Mouse (Mus musculus) heart, adult 2 months (tissue): ENCODE measurements around the gene Gm38392. TPM values are rescaled to one million over a fixed set of nuclear protein-coding genes. Genes with fewer than 3 reads are reported as not detected.

Experiments
- DNase-seq, 2 experiments: peaks; one replicate each; pipeline ENCODE4 v3.0.0; 2021
- H3K27ac ChIP-seq: fragments of 200-600 bp; 2 replicates; pipeline ENCODE4 v1.8.1; 2022
- H3K27me3 ChIP-seq: fragments of 200-500 bp; 2 replicates; pipeline ENCODE4 v1.6.1; 2012; ENCODE audit warnings: mild to moderate bottlenecking, low read length, inconsistent platforms, mixed read lengths; ENCODE audit not compliant: control insufficient read depth, insufficient read depth
- H3K36me3 ChIP-seq: fragments of 200-500 bp; 2 replicates; pipeline ENCODE4 v1.6.1; 2012; ENCODE audit warnings: low read length, inconsistent platforms; ENCODE audit not compliant: control insufficient read depth, insufficient read depth
- H3K4me1 ChIP-seq: fragments of 200-500 bp; 2 replicates; pipeline ENCODE4 v1.6.1; 2011; ENCODE audit warnings: low read length; ENCODE audit not compliant: control insufficient read depth, insufficient read depth
- H3K4me3 ChIP-seq: fragments of 200-600 bp; 2 replicates; pipeline ENCODE4 v1.8.1; 2022
- H3K79me2 ChIP-seq: fragments of 200-500 bp; replicated peaks from 2 replicates; pipeline ENCODE4 v1.6.1; 2012; ENCODE audit warnings: mild to moderate bottlenecking, inconsistent platforms, low read length, moderate library complexity, mixed read lengths; ENCODE audit not compliant: control insufficient read depth, insufficient read depth
- H3K9ac ChIP-seq: fragments of 200-500 bp; 2 replicates; pipeline ENCODE4 v1.6.1; 2012; ENCODE audit warnings: low read depth, mild to moderate bottlenecking, control low read depth, inconsistent platforms, low read length, mixed read lengths
- CTCF ChIP-seq: fragments of 200-600 bp; IDR thresholded peaks from 2 replicates; pipeline ENCODE4 v1.8.1; 2022; ENCODE audit warnings: antibody characterized with exemption, mild to moderate bottlenecking, moderate library complexity
- EP300 ChIP-seq: fragments of 200-500 bp; IDR thresholded peaks from 2 replicates; pipeline ENCODE4 v1.6.1; 2011; ENCODE audit warnings: low read depth, low read length, control low read depth; ENCODE audit not compliant: insufficient read depth
- POLR2A ChIP-seq: fragments of 200-500 bp; IDR thresholded peaks from 2 replicates; pipeline ENCODE4 v1.6.1; 2011; ENCODE audit warnings: mild to moderate bottlenecking, low read depth, low read length, control low read depth; ENCODE audit not compliant: insufficient read depth
- WGBS: fragments of 180-500 bp; shearing (Covaris S2); methylation state at CpG from one replicate; pipeline ENCODE4 v1.1.7; 2018; 5-methylcytosine and 5-hydroxymethylcytosine counted together
- intact Hi-C: fragments of 180-260 bp; cut with DNase I; formaldehyde crosslinking; loops from one replicate; pipeline ENCODE4 v1.15.1; 2025
- polyA plus RNA-seq: library from polyadenylated mRNA; depleted of rRNA; stranded (reverse); fragments of >200 nt; gene quantifications from 2 replicates; pipeline ENCODE4 v1.2.3, GENCODE M21; 2012
- total RNA-seq, 2 experiments: library from RNA; stranded (reverse); gene quantifications; 2 replicates each; pipeline ENCODE4 v1.2.3; 2021

Gene Gm38392
- total and polyA plus RNA-seq, 3 experiments, result 0.26 to 0.27 TPM; not detected in 1

GRCm38 (mm10) chr3:88228906-88229305 is 58.1 kb downstream of the Gm38392 start:
- intact Hi-C loops, result no loop called here
- TF ChIP-seq POLR2A, result no peak
- TF ChIP-seq CTCF, result no peak
- no peak for TF ChIP-seq EP300
- DNase-seq, result peak in 1 of 2 experiments; percentile 41

GRCm38 (mm10) chr3:88227976-88228375 is 59.0 kb downstream of the Gm38392 start:
- no peak overlapping the region for H3K27ac ChIP-seq
- no peak for TF ChIP-seq CTCF
- no peak for TF ChIP-seq EP300
- H3K79me2 ChIP-seq, result no peaks in the 10 kb centered on the region
- 70% methylated on average over 6 of the region's 6 CpGs for WGBS
- intact Hi-C loops, result no loop called here
- H3K27me3 ChIP-seq, result no peaks in the 10 kb centered on the region
- no peaks in the 10 kb centered on the region for H3K4me1 ChIP-seq
- H3K36me3 ChIP-seq, result no peaks in the 10 kb centered on the region
- DNase-seq, result no peak
- H3K9ac ChIP-seq, result no peak overlapping the region
- no peak overlapping the region for H3K4me3 ChIP-seq

More at GRCm38 (mm10) chr3:88228906-88229305, 58.1 kb downstream of the Gm38392 start:
- Histone ChIP-seq H3K27ac (no peak overlapping the region), H3K79me2 (no peaks in the 10 kb centered on the region), H3K4me3 (no peak overlapping the region), H3K27me3 (no peaks in the 10 kb centered on the region), H3K4me1 (no peaks in the 10 kb centered on the region), H3K9ac (no peak overlapping the region), H3K36me3 (no peaks in the 10 kb centered on the region)
- 27% methylated on average over 4 of the region's 4 CpGs for WGBS

GRCm38 (mm10) chr3:88227260-88227659 is 59.8 kb downstream of the Gm38392 start:
- Histone ChIP-seq H3K4me3 (no peak overlapping the region), H3K27ac (no peak overlapping the region), H3K9ac (no peak overlapping the region), H3K4me1 (no peaks in the 10 kb centered on the region), H3K79me2 (no peaks in the 10 kb centered on the region), H3K27me3 (no peaks in the 10 kb centered on the region), H3K36me3 (no peaks in the 10 kb centered on the region)
- 46% methylated on average over 4 of the region's 4 CpGs for WGBS
- DNase-seq, result no peak
- TF ChIP-seq POLR2A (no peak), EP300 (no peak), CTCF (no peak)
- intact Hi-C loops, result no loop called here

- no peaks in the 10 kb centered on the region for H3K27me3 ChIP-seq
- H3K9ac ChIP-seq, result no peak overlapping the region
- intact Hi-C loops, result no loop called here
- H3K4me3 ChIP-seq, result no peak overlapping the region
- no peak overlapping the region for H3K27ac ChIP-seq
- no peak for DNase-seq
- no peaks in the 10 kb centered on the region for H3K36me3 ChIP-seq
- TF ChIP-seq EP300 (no peak), POLR2A (no peak), CTCF (no peak)
- no peaks in the 10 kb centered on the region for H3K4me1 ChIP-seq
- WGBS, result 84% methylated on average over 10 of the region's 10 CpGs
- H3K79me2 ChIP-seq, result no peaks in the 10 kb centered on the region
Observed at GRCm38 (mm10) chr3:88226101-88226845, 60.7 kb downstream of the Gm38392 start.

- no peak overlapping the region for H3K4me3 ChIP-seq
- no peak overlapping the region for H3K27ac ChIP-seq
- peaks cover 1% of the 10 kb centered on the region; the same call in 1 of the 2 replicates for H3K27me3 ChIP-seq
- no peaks in the 10 kb centered on the region for H3K36me3 ChIP-seq
- no peaks in the 10 kb centered on the region for H3K4me1 ChIP-seq
- WGBS, result 67% methylated on average over 2 of the region's 2 CpGs
- no peak overlapping the region for H3K9ac ChIP-seq
- TF ChIP-seq POLR2A (no peak), CTCF (no peak), EP300 (no peak)
- DNase-seq, result no peak
- intact Hi-C loops, result no loop called here
- H3K79me2 ChIP-seq, result no peaks in the 10 kb centered on the region
Observed at GRCm38 (mm10) chr3:88224929-88225328, 62.1 kb downstream of the Gm38392 start.

- no peak overlapping the region for H3K27ac ChIP-seq
- no peaks in the 10 kb centered on the region for H3K4me1 ChIP-seq
- 76% methylated on average over 6 of the region's 6 CpGs for WGBS
- peaks cover 4% of the 10 kb centered on the region; the same call in 1 of the 2 replicates for H3K27me3 ChIP-seq
- no peak overlapping the region for H3K9ac ChIP-seq
- no peaks in the 10 kb centered on the region for H3K79me2 ChIP-seq
- DNase-seq, result no peak
- TF ChIP-seq EP300 (no peak), POLR2A (no peak), CTCF (no peak)
- H3K36me3 ChIP-seq, result no peaks in the 10 kb centered on the region
- H3K4me3 ChIP-seq, result no peak overlapping the region
- intact Hi-C loops, result no loop called here
Observed at GRCm38 (mm10) chr3:88222446-88222845, 64.6 kb downstream of the Gm38392 start.
